ENCODE assay signal across 8 mouse cellular contexts in genomic region chr3:88138336-88139242, GRCm38 (mm10). TPM values are rescaled to one million over a fixed set of nuclear protein-coding genes. Genes with fewer than 3 reads are reported as not detected.
DNase-seq lines count a peak whose midpoint lies in the region; ATAC-seq and TF ChIP-seq lines count a peak whose summit lies in the region.

No protein-coding gene starts in this region.

- H3K9me3 ChIP-seq in hindbrain, embryonic 15.5 days: no peaks in the 10 kb centered on the region

- peaks cover 35% of the 10 kb centered on the region for H3K4me1 ChIP-seq in hindbrain, embryonic 15.5 days (replicated peaks)

- H3K9ac ChIP-seq in hindbrain, embryonic 15.5 days: peak overlapping the region; percentile 52

- TF ChIP-seq CTCF in Patski (IDR thresholded peaks at IDR 0.05): no peak

- ATAC-seq in Patski: peak; percentile 31
- peak; percentile 73 for ATAC-seq in hindbrain, embryonic 15.5 days (ENCODE audit: low FRiP score, low read depth)

- H3K36me3 ChIP-seq in hindbrain, embryonic 15.5 days: no peaks in the 10 kb centered on the region

- peak; percentile 99 for DNase-seq in Patski (ENCODE audit: low read depth, low spot score)
- DNase-seq in cerebellum, postnatal 25 days: peak; percentile 94
- peak; percentile 96 to 97 for DNase-seq in frontal cortex, postnatal 36 days (ENCODE audit: low spot score in 2 of 2)
- peak; percentile 95 for DNase-seq in left cerebral cortex, adult 11 months (ENCODE audit: low spot score)
- peak; percentile 95 to 97 for DNase-seq in lung, postnatal 4 days
- DNase-seq in retina, postnatal 7 days (ENCODE audit: low read depth, low spot score): peak; percentile 88
- DNase-seq in urinary bladder, adult 2 months (ENCODE audit: low spot score): peak; percentile 73

- no peaks in the 10 kb centered on the region for H3K27me3 ChIP-seq in Patski
- 0 out of 2 replicates have a peak, but pooled peaks cover 8% of the 10 kb centered on the region for H3K27me3 ChIP-seq in hindbrain, embryonic 15.5 days

- peak overlapping the region; percentile 99 for H3K27ac ChIP-seq in hindbrain, embryonic 15.5 days (replicated peaks)

- WGBS in hindbrain, embryonic 15.5 days: under 1% methylated on average over 32 of the region's 32 CpGs

- H3K4me3 ChIP-seq in hindbrain, embryonic 15.5 days: peak overlapping the region; percentile 51

- in situ Hi-C loops in Patski (cut with MboI; ENCODE audit: low pct_unique_long_range_greater_than_20kb): no loop called here

- POLR2A ChIA-PET in Patski (lab: Charles Lee): interaction anchor here (0.9 to 1.6 kb wide), 7 partner anchors 11 to 39 kb away, joined by 3 to 6 read pairs (median 4); no protein-coding TSS in a partner anchor

- CTCF ChIA-PET in Patski (lab: Charles Lee): interaction anchor here (0.8 to 6.0 kb wide), 20 partner anchors 11 to 178 kb away, joined by 3 to 34 read pairs (median 4); no protein-coding TSS in a partner anchor

- peak overlapping the region; percentile 97 for H3K4me2 ChIP-seq in hindbrain, embryonic 15.5 days

RNA-seq across cellular contexts. Expression of gene Mef2d, which starts 3.6 kb away (rescaled TPM):
- polyA plus RNA-seq in Patski (2021): 62.7 TPM
- 19.2 and 23.9 TPM in 2 replicates for polyA plus RNA-seq in hindbrain, embryonic 15.5 days (2015; fragmentation: Nextera tagmentation; extraction: Ambion mirVana)
- 34.6 and 51.0 TPM in 2 replicates for polyA plus RNA-seq in urinary bladder, adult 2 months (2012; rRNA removed)

RNA-seq across cellular contexts. Expression of gene Iqgap3, which starts 56.8 kb away (rescaled TPM):
- polyA plus RNA-seq in Patski (2021): 55.8 TPM
- 3.4 and 4.4 TPM in 2 replicates for polyA plus RNA-seq in hindbrain, embryonic 15.5 days (2015; fragmentation: Nextera tagmentation; extraction: Ambion mirVana)
- 2.0 and 2.6 TPM in 2 replicates for polyA plus RNA-seq in urinary bladder, adult 2 months (2012; rRNA removed)

Comparison
In these comparisons a context has a peak if more than half of its experiments do, and no peak if none do; other contexts are left out.
1. Peak in every context shown above with its lines: DNase-seq, ATAC-seq, H3K4me3 ChIP-seq and H3K27ac ChIP-seq.
2. RNA of gene Iqgap3, which starts 56.8 kb away (polyA plus RNA-seq): 55.8 TPM in Patski (single experiment); 3.4 to 4.4 TPM in hindbrain, embryonic 15.5 days and 2.0 to 2.6 TPM in urinary bladder, adult 2 months; every median in the first group is over 10 times any median in the second.